Mouse (Mus musculus) ES-Bruce4 (cell line): ENCODE measurements at regions not wholly inside any gene's neighbourhood (a gene's known extent, or its start where the extent isn't known, plus 50 kb on each side); places are given as distances from the start of the nearest gene placed in this dataset.

ENCODE experiments used
- CTCF ChIP-seq: IDR thresholded peaks from one replicate; pipeline ENCODE4 v1.8.1; 2011; ENCODE audit warnings: low read depth, low read length
- POLR2A ChIP-seq: IDR thresholded peaks from one replicate; pipeline ENCODE4 v1.8.1; 2011; ENCODE audit warnings: low read length; ENCODE audit not compliant: insufficient read depth

DNA sequence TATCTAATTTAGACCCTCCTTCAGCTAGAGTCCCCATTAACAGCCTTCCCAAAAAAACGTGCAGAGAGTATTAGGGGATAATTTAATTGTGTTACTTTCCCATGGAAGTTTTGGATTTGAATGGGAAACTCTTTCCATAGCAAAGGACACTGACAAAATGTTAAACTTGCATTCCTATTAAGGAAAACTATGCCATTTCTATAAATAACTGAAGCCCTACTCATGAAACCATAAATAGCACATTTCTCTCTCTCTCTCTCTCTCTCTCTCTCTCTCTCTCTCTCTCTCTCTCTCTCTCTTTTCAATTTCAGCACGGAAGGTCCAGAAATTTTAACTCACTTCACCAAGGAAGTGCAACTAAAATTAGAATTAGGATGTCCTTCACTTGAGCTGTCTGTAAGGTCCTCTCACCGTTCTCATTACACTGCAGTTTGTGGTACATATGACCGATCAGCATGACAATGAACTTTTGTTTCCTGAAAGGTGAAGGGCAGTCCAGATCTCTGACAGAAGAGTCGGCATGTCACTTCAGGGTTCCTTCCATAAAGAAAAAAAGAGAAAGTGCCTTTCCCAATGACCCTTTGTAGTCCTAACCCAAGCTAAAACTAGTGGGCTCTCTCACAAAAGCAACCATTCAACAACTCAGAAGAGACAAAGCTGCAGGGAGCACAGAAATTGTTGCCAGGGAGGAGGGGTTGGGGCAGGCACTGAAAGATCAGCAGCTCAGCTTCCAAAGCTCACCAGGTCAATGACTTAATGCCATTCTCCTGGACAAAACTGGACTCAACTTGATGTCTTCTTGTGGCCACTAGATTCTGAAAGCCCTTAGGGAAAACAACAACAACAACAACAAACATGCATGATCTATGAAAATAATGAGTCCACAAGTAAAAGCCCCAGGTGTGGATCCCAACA is 696.9 kb downstream of the Diaph3 start:
- TF ChIP-seq CTCF (no peak), POLR2A (no peak)
